Mouse (Mus musculus) limb, embryonic 12.5 days (tissue): ENCODE data around the gene Perp. TPM values are rescaled to one million over a fixed set of nuclear protein-coding genes. Genes with fewer than 3 reads are reported as not detected.

Experiments used
- ATAC-seq: fragments of 200-750 bp; cut with Nextera tagmentation; 2 replicates; pipeline ENCODE4 v1.8.0; 2017; ENCODE audit warnings: low read depth, moderate TSS enrichment; ENCODE audit not compliant: insufficient number of reproducible peaks, insufficient read depth, low FRiP score, low TSS enrichment
- H3K27ac ChIP-seq: fragments of 300-500 bp; sonication (generic); 2 replicates; pipeline ENCODE4 v1.5.1; 2016; ENCODE audit warnings: mild to moderate bottlenecking, moderate library complexity
- H3K27me3 ChIP-seq: fragments of 300-500 bp; sonication (generic); 2 replicates; pipeline ENCODE4 v1.6.1; 2016; ENCODE audit warnings: mild to moderate bottlenecking, moderate library complexity
- H3K36me3 ChIP-seq: fragments of 300-500 bp; sonication (generic); 2 replicates; pipeline ENCODE4 v1.6.1; 2016; ENCODE audit warnings: mild to moderate bottlenecking, moderate library complexity
- H3K4me1 ChIP-seq: fragments of 300-500 bp; sonication (generic); replicated peaks from 2 replicates; pipeline ENCODE4 v1.6.1; 2016
- H3K4me2 ChIP-seq: fragments of 300-500 bp; sonication (generic); 2 replicates; pipeline ENCODE4 v1.6.1; 2016; ENCODE audit warnings: mild to moderate bottlenecking, moderate library complexity
- H3K4me3 ChIP-seq: fragments of 300-500 bp; sonication (generic); replicated peaks from 2 replicates; pipeline ENCODE4 v1.5.1; 2016; ENCODE audit warnings: mild to moderate bottlenecking
- H3K9ac ChIP-seq: fragments of 300-500 bp; sonication (generic); replicated peaks from 2 replicates; pipeline ENCODE4 v1.6.1; 2016; ENCODE audit warnings: mild to moderate bottlenecking, moderate library complexity
- H3K9me3 ChIP-seq: fragments of 300-500 bp; sonication (generic); 2 replicates; pipeline ENCODE4 v1.6.1; 2016; ENCODE audit warnings: mild to moderate bottlenecking, moderate library complexity
- WGBS: fragments of 180-500 bp; shearing (Covaris S2); methylation state at CpG from one replicate; pipeline ENCODE4 v1.1.7; 2016; 5-methylcytosine and 5-hydroxymethylcytosine counted together
- polyA plus RNA-seq: library from polyadenylated mRNA; unstranded; fragments of >200 nt; fragmentation: Nextera tagmentation; extraction: Ambion mirVana; gene quantifications from 2 replicates; pipeline ENCODE4 v1.2.1, GENCODE M21; 2016

The Perp gene
- polyA plus RNA-seq, 1 experiment from 2014 or later = 61.1 TPM

GRCm38 (mm10) chr10:18840736-18841135 is 4.1 kb upstream of the Perp start:
- Histone ChIP-seq H3K36me3 (no peaks in the 10 kb centered on the region), H3K27ac (no peak overlapping the region), H3K4me3 (no peak overlapping the region), H3K4me1 (peaks cover 5% of the 10 kb centered on the region; the same call in 1 of the 2 replicates), H3K9me3 (no peaks in the 10 kb centered on the region), H3K4me2 (no peak overlapping the region), H3K27me3 (peaks cover 35% of the 10 kb centered on the region), H3K9ac (no peak overlapping the region)
- ATAC-seq = no peak
- 64% methylated on average over 4 of the region's 4 CpGs for WGBS

- no peak for ATAC-seq
- Histone ChIP-seq H3K9ac (peak overlapping the region; percentile 64), H3K9me3 (no peaks in the 10 kb centered on the region), H3K4me1 (peaks cover 5% of the 10 kb centered on the region; the same call in 1 of the 2 replicates), H3K27me3 (peaks cover 50% of the 10 kb centered on the region), H3K36me3 (no peaks in the 10 kb centered on the region), H3K4me3 (peak overlapping the region; percentile 56), H3K4me2 (peak overlapping the region; percentile 91), H3K27ac (no peak overlapping the region)
- 7% methylated on average over 18 of the region's 18 CpGs for WGBS
These were observed 455 bp downstream of the Perp start for GRCm38 (mm10) chr10:18845287-18845662.

- no peak overlapping the region for H3K4me2 ChIP-seq
- H3K27me3 ChIP-seq = peaks cover 50% of the 10 kb centered on the region
- H3K4me3 ChIP-seq = no peak overlapping the region
- no peaks in the 10 kb centered on the region for H3K9me3 ChIP-seq
- H3K4me1 ChIP-seq = peaks cover 5% of the 10 kb centered on the region; the same call in 1 of the 2 replicates
- no peak for ATAC-seq
- 42% methylated on average over 4 of the region's 4 CpGs for WGBS
- H3K9ac ChIP-seq = no peak overlapping the region
- no peaks in the 10 kb centered on the region for H3K36me3 ChIP-seq
- no peak overlapping the region for H3K27ac ChIP-seq
These were observed 891 bp downstream of the Perp start for GRCm38 (mm10) chr10:18845711-18846110.

- Histone ChIP-seq H3K4me1 (peaks cover 5% of the 10 kb centered on the region; the same call in 1 of the 2 replicates), H3K4me2 (peak overlapping the region; percentile 13; the same call in 1 of the 2 replicates), H3K4me3 (no peak overlapping the region), H3K9me3 (no peaks in the 10 kb centered on the region), H3K9ac (no peak overlapping the region), H3K27me3 (peaks cover 47% of the 10 kb centered on the region), H3K36me3 (no peaks in the 10 kb centered on the region), H3K27ac (no peak overlapping the region)
- WGBS = 72% methylated on average over 8 of the region's 8 CpGs
- no peak for ATAC-seq
These were observed 1.8 kb downstream of the Perp start for GRCm38 (mm10) chr10:18846474-18847264.

GRCm38 (mm10) chr10:18850177-18850576 is 5.4 kb downstream of the Perp start:
- no peaks in the 10 kb centered on the region for H3K4me1 ChIP-seq
- peaks cover 19% of the 10 kb centered on the region for H3K27me3 ChIP-seq
- no peak overlapping the region for H3K4me3 ChIP-seq
- H3K9ac ChIP-seq = no peak overlapping the region
- H3K27ac ChIP-seq = no peak overlapping the region
- no peaks in the 10 kb centered on the region for H3K9me3 ChIP-seq
- no peak for ATAC-seq
- H3K36me3 ChIP-seq = no peaks in the 10 kb centered on the region
- 90% methylated on average over 4 of the region's 4 CpGs for WGBS
- no peak overlapping the region for H3K4me2 ChIP-seq

- no peaks in the 10 kb centered on the region for H3K36me3 ChIP-seq
- H3K4me1 ChIP-seq = no peaks in the 10 kb centered on the region
- no peak overlapping the region for H3K4me2 ChIP-seq
- no peaks in the 10 kb centered on the region for H3K9me3 ChIP-seq
- no peak overlapping the region for H3K9ac ChIP-seq
- no peak overlapping the region for H3K27ac ChIP-seq
- H3K27me3 ChIP-seq = no peaks in the 10 kb centered on the region
- ATAC-seq = no peak
- H3K4me3 ChIP-seq = no peak overlapping the region
- 86% methylated on average over 7 of the region's 7 CpGs for WGBS
These were observed 8.6 kb downstream of the Perp start for GRCm38 (mm10) chr10:18853417-18853816.

- H3K4me2 ChIP-seq = no peak overlapping the region
- WGBS = 72% methylated on average over 4 of the region's 4 CpGs
- no peaks in the 10 kb centered on the region for H3K27me3 ChIP-seq
- no peak overlapping the region for H3K9ac ChIP-seq
- no peaks in the 10 kb centered on the region for H3K9me3 ChIP-seq
- no peak for ATAC-seq
- H3K27ac ChIP-seq = no peak overlapping the region
- H3K4me3 ChIP-seq = no peak overlapping the region
- peaks cover 4% of the 10 kb centered on the region; the same call in 1 of the 2 replicates for H3K4me1 ChIP-seq
- no peaks in the 10 kb centered on the region for H3K36me3 ChIP-seq
These were observed 12.4 kb downstream of the Perp start for GRCm38 (mm10) chr10:18857244-18857643.

GRCm38 (mm10) chr10:18859632-18860031 is 14.8 kb downstream of the Perp start:
- no peaks in the 10 kb centered on the region for H3K36me3 ChIP-seq
- H3K4me1 ChIP-seq = peaks cover 4% of the 10 kb centered on the region; the same call in 1 of the 2 replicates
- no peaks in the 10 kb centered on the region for H3K27me3 ChIP-seq
- 46% methylated on average over 3 of the region's 3 CpGs for WGBS
- 0 out of 2 replicates have a peak, but pooled peaks have one; percentile 20 for ATAC-seq
- H3K4me3 ChIP-seq = no peak overlapping the region
- H3K9ac ChIP-seq = no peak overlapping the region
- H3K9me3 ChIP-seq = no peaks in the 10 kb centered on the region
- H3K27ac ChIP-seq = no peak overlapping the region
- no peak overlapping the region for H3K4me2 ChIP-seq

GRCm38 (mm10) chr10:18860119-18860824 is 15.5 kb downstream of the Perp start:
- Histone ChIP-seq H3K9me3 (no peaks in the 10 kb centered on the region), H3K27ac (no peak overlapping the region), H3K4me1 (peaks cover 4% of the 10 kb centered on the region; the same call in 1 of the 2 replicates), H3K4me2 (no peak overlapping the region), H3K4me3 (no peak overlapping the region), H3K27me3 (no peaks in the 10 kb centered on the region), H3K36me3 (no peaks in the 10 kb centered on the region), H3K9ac (no peak overlapping the region)
- WGBS = 53% methylated on average over 5 of the region's 5 CpGs
- no peak for ATAC-seq

GRCm38 (mm10) chr10:18860831-18861230 is 16.0 kb downstream of the Perp start:
- no peak for ATAC-seq
- Histone ChIP-seq H3K27ac (no peak overlapping the region), H3K36me3 (no peaks in the 10 kb centered on the region), H3K4me1 (peaks cover 4% of the 10 kb centered on the region; the same call in 1 of the 2 replicates), H3K9ac (no peak overlapping the region), H3K4me2 (no peak overlapping the region), H3K27me3 (no peaks in the 10 kb centered on the region), H3K9me3 (no peaks in the 10 kb centered on the region), H3K4me3 (no peak overlapping the region)
- 87% methylated on average over 11 of the region's 11 CpGs for WGBS

GRCm38 (mm10) chr10:18861418-18861817 is 16.6 kb downstream of the Perp start:
- no peak for ATAC-seq
- Histone ChIP-seq H3K9me3 (no peaks in the 10 kb centered on the region), H3K4me1 (peaks cover 4% of the 10 kb centered on the region; the same call in 1 of the 2 replicates), H3K36me3 (no peaks in the 10 kb centered on the region), H3K9ac (no peak overlapping the region), H3K27me3 (no peaks in the 10 kb centered on the region), H3K4me2 (no peak overlapping the region), H3K27ac (no peak overlapping the region), H3K4me3 (no peak overlapping the region)
- 88% methylated on average over 4 of the region's 4 CpGs for WGBS
